Comparison of ENCODE assay signal across 8 mouse cellular contexts in genomic region chr5:32853731-32854507, GRCm38 (mm10). TPM values are rescaled to one million over a fixed set of nuclear protein-coding genes. Genes with fewer than 3 reads are reported as not detected.
DNase-seq lines count a peak whose midpoint lies in the region; ATAC-seq lines count a peak whose summit lies in the region.

TSS of gene Prr14l (minus strand) at chr5:32854256.

- peak; percentile 98 for DNase-seq in T-cell, adult 2 months (ENCODE audit: low spot score)
- DNase-seq in cerebellum, postnatal 36 days = peak; percentile 99 to 100
- DNase-seq in frontal cortex, postnatal 36 days (ENCODE audit: low spot score in 2 of 2) = peak; percentile 99 to 100
- peak; percentile 99 for DNase-seq in left cerebral cortex, adult 11 months (ENCODE audit: low spot score)
- DNase-seq in lung, postnatal 4 days = peak; percentile 98 to 99
- DNase-seq in retina, postnatal 7 days (ENCODE audit: low read depth, low spot score) = peak; percentile 96
- peak; percentile 97 for DNase-seq in urinary bladder, adult 2 months (ENCODE audit: low spot score)

- peak; percentile 97 for ATAC-seq in hindbrain, embryonic 15.5 days (ENCODE audit: low FRiP score, low read depth)

- peak within 1 kb of the TSS; percentile 89 for H3K9ac ChIP-seq in hindbrain, embryonic 15.5 days

- peak within 1 kb of the TSS; percentile 87 for H3K27ac ChIP-seq in hindbrain, embryonic 15.5 days (replicated peaks)

- H3K36me3 ChIP-seq in hindbrain, embryonic 15.5 days = no peaks in the 10 kb centered on the region

- H3K9me3 ChIP-seq in hindbrain, embryonic 15.5 days = no peaks in the 10 kb centered on the region

- H3K4me1 ChIP-seq in hindbrain, embryonic 15.5 days (replicated peaks) = peaks cover 36% of the 10 kb centered on the region

- peak within 1 kb of the TSS; percentile 87 for H3K4me3 ChIP-seq in hindbrain, embryonic 15.5 days

- no peaks in the 10 kb centered on the region for H3K27me3 ChIP-seq in hindbrain, embryonic 15.5 days

- WGBS in hindbrain, embryonic 15.5 days = under 1% methylated on average over 51 of the region's 51 CpGs

- H3K4me2 ChIP-seq in hindbrain, embryonic 15.5 days = peak within 1 kb of the TSS; percentile 80

RNA-seq across cellular contexts. Expression of gene Prr14l, which starts in this region (rescaled TPM):
- polyA plus RNA-seq in hindbrain, embryonic 15.5 days (2015; fragmentation: Nextera tagmentation; extraction: Ambion mirVana) = 7.9 and 11.8 TPM in 2 replicates
- polyA plus RNA-seq in urinary bladder, adult 2 months (2012; rRNA removed) = 8.5 and 10.7 TPM in 2 replicates

Comparison
In these comparisons a context has a peak if more than half of its experiments do, and no peak if none do; other contexts are left out.
1. Peak in every context shown above with its lines: DNase-seq, ATAC-seq, H3K4me3 ChIP-seq and H3K27ac ChIP-seq.